Comparison of ENCODE assay signal across 9 mouse cellular contexts in the genomic region with DNA sequence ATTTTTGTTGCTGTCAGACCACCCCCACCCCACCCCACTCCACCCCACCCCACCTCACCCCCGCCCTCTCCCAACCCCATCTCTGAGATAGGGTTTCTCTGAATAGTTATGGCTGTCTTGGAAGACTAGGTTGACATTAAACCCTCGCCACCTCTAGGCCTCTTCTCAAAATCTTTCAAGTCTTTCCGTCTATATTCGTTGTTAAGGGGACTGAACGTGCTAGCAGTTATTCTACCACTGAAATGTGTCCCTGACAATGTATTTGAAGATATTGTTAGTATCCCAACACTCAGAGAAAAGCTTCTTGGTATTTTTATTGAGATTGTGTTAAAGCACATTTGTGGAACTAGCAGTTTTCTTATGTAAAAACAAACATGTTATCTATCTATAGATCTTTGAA. TPM values are rescaled to one million over a fixed set of nuclear protein-coding genes. Genes with fewer than 3 reads are reported as not detected.
DNase-seq lines count a peak whose midpoint lies in the region; ATAC-seq lines count a peak whose summit lies in the region.
"Had no signal": no experiment of that assay in that cellular context is flagged by ENCODE, and none has a peak within 500 bp of the region (broad histone marks: within the 10 kb centered on the region; RNA-seq: fewer than 3 reads in every experiment).

No protein-coding gene starts in this region.

- H3K36me3 ChIP-seq in megakaryocyte, embryonic 14.5 days (replicated peaks; ENCODE audit: low read length), result no peaks in the 10 kb centered on the region
- no peaks in the 10 kb centered on the region for H3K36me3 ChIP-seq in embryonic facial prominence, embryonic 10.5 days (replicated peaks)
- H3K36me3 ChIP-seq in intestine, embryonic 16.5 days (ENCODE audit: control insufficient read depth, insufficient read depth, low read length), result no peaks in the 10 kb centered on the region
- no peaks in the 10 kb centered on the region for H3K36me3 ChIP-seq in neural tube, embryonic 15.5 days

- peak overlapping the region; percentile 95 for H3K4me3 ChIP-seq in megakaryocyte, embryonic 14.5 days (replicated peaks)
- peak overlapping the region; percentile 71 for H3K4me3 ChIP-seq in embryonic facial prominence, embryonic 10.5 days
- H3K4me3 ChIP-seq in intestine, embryonic 16.5 days (ENCODE audit: low read length), result peak overlapping the region; percentile 61; the same call in 1 of the 2 replicates
- H3K4me3 ChIP-seq in neural tube, embryonic 15.5 days (replicated peaks), result no peak overlapping the region

- peaks cover 35% of the 10 kb centered on the region for H3K4me1 ChIP-seq in megakaryocyte, embryonic 14.5 days
- peaks cover 28% of the 10 kb centered on the region for H3K4me1 ChIP-seq in embryonic facial prominence, embryonic 10.5 days
- H3K4me1 ChIP-seq in intestine, embryonic 16.5 days (ENCODE audit: control insufficient read depth, insufficient read depth, low read length), result peaks cover 5% of the 10 kb centered on the region
- peaks cover 25% of the 10 kb centered on the region for H3K4me1 ChIP-seq in neural tube, embryonic 15.5 days

- H3K4me2 ChIP-seq in intestine, embryonic 16.5 days (ENCODE audit: low read depth, low read length), result peak overlapping the region; percentile 91
- peak overlapping the region; percentile 100; the same call in 1 of the 2 replicates for H3K4me2 ChIP-seq in neural tube, embryonic 15.5 days

- H3K27me3 ChIP-seq in megakaryocyte, embryonic 14.5 days (replicated peaks), result no peaks in the 10 kb centered on the region
- no peaks in the 10 kb centered on the region for H3K27me3 ChIP-seq in embryonic facial prominence, embryonic 10.5 days (replicated peaks; ENCODE audit: low read depth, poor library complexity, severe bottlenecking)
- no peaks in the 10 kb centered on the region for H3K27me3 ChIP-seq in intestine, embryonic 16.5 days (replicated peaks; ENCODE audit: control insufficient read depth, insufficient read depth, low read length)
- H3K27me3 ChIP-seq in neural tube, embryonic 15.5 days (replicated peaks), result no peaks in the 10 kb centered on the region

- intact Hi-C loops in gastrocnemius, postnatal 14 days (cut with DNase I; ENCODE audit: low total_unique reads), result no loop called here

- no peak overlapping the region for H3K9ac ChIP-seq in intestine, embryonic 16.5 days (ENCODE audit: low read depth, low read length)
- no peak overlapping the region for H3K9ac ChIP-seq in neural tube, embryonic 15.5 days (replicated peaks)

- peak overlapping the region; percentile 96 for H3K27ac ChIP-seq in embryonic facial prominence, embryonic 10.5 days (replicated peaks)
- H3K27ac ChIP-seq in intestine, embryonic 16.5 days (ENCODE audit: low read length), result no peak overlapping the region
- no peak overlapping the region for H3K27ac ChIP-seq in neural tube, embryonic 15.5 days (replicated peaks)

- ATAC-seq in megakaryocyte, adult 5-6 weeks (ENCODE audit: poor library complexity, severe bottlenecking), result no peak
- ATAC-seq in intestine, embryonic 16.5 days, result no peak
- no peak for ATAC-seq in neural tube, embryonic 15.5 days (ENCODE audit: low FRiP score)

- WGBS in embryonic facial prominence, embryonic 10.5 days, result 62% methylated on average over 5 of the region's 5 CpGs
- 70% methylated on average over 5 of the region's 5 CpGs for WGBS in intestine, embryonic 16.5 days
- WGBS in neural tube, embryonic 15.5 days, result 65% methylated on average over 5 of the region's 5 CpGs

- no peaks in the 10 kb centered on the region for H3K9me3 ChIP-seq in megakaryocyte, embryonic 14.5 days
- no peaks in the 10 kb centered on the region for H3K9me3 ChIP-seq in embryonic facial prominence, embryonic 10.5 days
- no peaks in the 10 kb centered on the region for H3K9me3 ChIP-seq in intestine, embryonic 16.5 days (ENCODE audit: control insufficient read depth, low read length)
- no peaks in the 10 kb centered on the region for H3K9me3 ChIP-seq in neural tube, embryonic 15.5 days (replicated peaks)

- DNase-seq in embryonic facial prominence, embryonic 10.5 days (ENCODE audit: low spot score), result no peak
- no peak for DNase-seq in gastrocnemius, postnatal 14 days
- no peak for DNase-seq in spleen, adult 12 weeks (ENCODE audit: low spot score)
- DNase-seq: kidney, adult 8-10 months had no signal

RNA-seq across cellular contexts. Expression of gene Hist1h1c, which starts 2.3 kb away (rescaled TPM):
- polyA plus RNA-seq in megakaryocyte, embryonic 14.5 days (2012; ENCODE audit: insufficient read depth, low replicate concordance), result 353 and 402 TPM in 2 replicates
- 179 and 186 TPM in 2 replicates for total RNA-seq in megakaryocyte, adult 5-6 weeks (2015)
- 1,288 and 1,327 TPM in 2 replicates for total RNA-seq in megakaryocyte, adult 5-6 weeks (2017)
- 9.1 and 9.2 TPM in 2 replicates for polyA plus RNA-seq in embryonic facial prominence, embryonic 10.5 days (2016; fragmentation: Nextera tagmentation; extraction: Ambion mirVana)
- 33.6 and 35.3 TPM in 2 replicates for polyA plus RNA-seq in intestine, embryonic 16.5 days (2015; fragmentation: Nextera tagmentation; extraction: Ambion mirVana)
- polyA plus RNA-seq in neural tube, embryonic 15.5 days (2015; fragmentation: Nextera tagmentation; extraction: Ambion mirVana), result 7.4 and 13.8 TPM in 2 replicates
- total RNA-seq in gastrocnemius, postnatal 14 days (2021), result 100 to 1,000 TPM; 258 to 269 TPM

RNA-seq across cellular contexts. Expression of gene Hist1h3c, which starts 4.5 kb away (rescaled TPM):
- 12.6 TPM in 1 of 2 replicates, not detected in the other for polyA plus RNA-seq in megakaryocyte, embryonic 14.5 days (2012; ENCODE audit: insufficient read depth, low replicate concordance)
- 115 and 119 TPM in 2 replicates for total RNA-seq in megakaryocyte, adult 5-6 weeks (2015)
- total RNA-seq in megakaryocyte, adult 5-6 weeks (2017), result 508 and 593 TPM in 2 replicates
- 8.6 and 10.0 TPM in 2 replicates for polyA plus RNA-seq in embryonic facial prominence, embryonic 10.5 days (2016; fragmentation: Nextera tagmentation; extraction: Ambion mirVana)
- 3.2 and 4.9 TPM in 2 replicates for polyA plus RNA-seq in intestine, embryonic 16.5 days (2015; fragmentation: Nextera tagmentation; extraction: Ambion mirVana)
- polyA plus RNA-seq in neural tube, embryonic 15.5 days (2015; fragmentation: Nextera tagmentation; extraction: Ambion mirVana), result 0.78 and 2.4 TPM in 2 replicates
- 10 to 100 TPM; 31.6 to 33.2 TPM for total RNA-seq in gastrocnemius, postnatal 14 days (2021)
- polyA plus RNA-seq: neural tube, embryonic 14.5 days had no signal

RNA-seq across cellular contexts. Expression of gene Hist1h2bb, which starts 5.6 kb away (rescaled TPM):
- 7.4 TPM in 1 of 2 replicates, not detected in the other for polyA plus RNA-seq in megakaryocyte, embryonic 14.5 days (2012; ENCODE audit: insufficient read depth, low replicate concordance)
- total RNA-seq in megakaryocyte, adult 5-6 weeks (2015), result 264 and 296 TPM in 2 replicates
- total RNA-seq in megakaryocyte, adult 5-6 weeks (2017), result 5,681 and 7,839 TPM in 2 replicates
- 1.9 and 2.9 TPM in 2 replicates for polyA plus RNA-seq in embryonic facial prominence, embryonic 10.5 days (2016; fragmentation: Nextera tagmentation; extraction: Ambion mirVana)
- polyA plus RNA-seq in intestine, embryonic 16.5 days (2015; fragmentation: Nextera tagmentation; extraction: Ambion mirVana), result 1.7 and 2.0 TPM in 2 replicates
- polyA plus RNA-seq in neural tube, embryonic 15.5 days (2015; fragmentation: Nextera tagmentation; extraction: Ambion mirVana), result 0.83 TPM in 1 of 2 replicates, not detected in the other
- total RNA-seq in gastrocnemius, postnatal 14 days (2021), result 10 to 100 TPM; 42.8 to 44.6 TPM
- polyA plus RNA-seq: neural tube, embryonic 14.5 days had no signal

RNA-seq across cellular contexts. Expression of gene Hist1h2ab, which starts 10.0 kb away (rescaled TPM):
- polyA plus RNA-seq in megakaryocyte, embryonic 14.5 days (2012; ENCODE audit: insufficient read depth, low replicate concordance), result 16.0 and 17.5 TPM in 2 replicates
- total RNA-seq in megakaryocyte, adult 5-6 weeks (2015), result 64.3 and 114 TPM in 2 replicates
- total RNA-seq in megakaryocyte, adult 5-6 weeks (2017), result 3,821 and 4,666 TPM in 2 replicates
- polyA plus RNA-seq in embryonic facial prominence, embryonic 10.5 days (2016; fragmentation: Nextera tagmentation; extraction: Ambion mirVana), result 39.1 and 43.8 TPM in 2 replicates
- polyA plus RNA-seq in intestine, embryonic 16.5 days (2015; fragmentation: Nextera tagmentation; extraction: Ambion mirVana), result 16.9 and 20.0 TPM in 2 replicates
- polyA plus RNA-seq in neural tube, embryonic 15.5 days (2015; fragmentation: Nextera tagmentation; extraction: Ambion mirVana), result 3.0 and 12.1 TPM in 2 replicates
- 10 to 100 TPM; 67.6 to 81.2 TPM for total RNA-seq in gastrocnemius, postnatal 14 days (2021)

RNA-seq across cellular contexts. Expression of gene Hist1h3b, which starts 11.2 kb away (rescaled TPM):
- polyA plus RNA-seq in megakaryocyte, embryonic 14.5 days (2012; ENCODE audit: insufficient read depth, low replicate concordance), result 9.9 and 14.5 TPM in 2 replicates
- 495 and 572 TPM in 2 replicates for total RNA-seq in megakaryocyte, adult 5-6 weeks (2015)
- 546 and 613 TPM in 2 replicates for total RNA-seq in megakaryocyte, adult 5-6 weeks (2017)
- 9.5 and 10.3 TPM in 2 replicates for polyA plus RNA-seq in embryonic facial prominence, embryonic 10.5 days (2016; fragmentation: Nextera tagmentation; extraction: Ambion mirVana)
- 4.7 and 7.4 TPM in 2 replicates for polyA plus RNA-seq in intestine, embryonic 16.5 days (2015; fragmentation: Nextera tagmentation; extraction: Ambion mirVana)
- 1.2 and 2.0 TPM in 2 replicates for polyA plus RNA-seq in neural tube, embryonic 15.5 days (2015; fragmentation: Nextera tagmentation; extraction: Ambion mirVana)
- total RNA-seq in gastrocnemius, postnatal 14 days (2021), result 10 to 100 TPM; 86.8 to 91.4 TPM
